ENCODE assay signal across 8 mouse cellular contexts in genomic region chr14:29978254-29979204, GRCm38 (mm10). TPM values are rescaled to one million over a fixed set of nuclear protein-coding genes. Genes with fewer than 3 reads are reported as not detected.
A peak's percentile ranks its signal among the peaks of the same experiment; 100 is the strongest.
DNase-seq lines count a peak whose midpoint lies in the region; ATAC-seq and TF ChIP-seq lines count a peak whose summit lies in the region.

Gene Actr8 (plus strand): TSS chr14:29978337.

- TF ChIP-seq RAD21 in MEL (IDR thresholded peaks at IDR 0.05; ENCODE audit: low read depth, low read length) = no peak

- no peaks in the 10 kb centered on the region for H3K27me3 ChIP-seq in MEL (ENCODE audit: control insufficient read depth in 1 of 2, insufficient read depth in 2 of 2, low read length in 2 of 2)
- H3K27me3 ChIP-seq in cerebellum, adult 2 months (ENCODE audit: control insufficient read depth, insufficient read depth, low read length) = no peaks in the 10 kb centered on the region
- H3K27me3 ChIP-seq in lung, embryonic 16.5 days (ENCODE audit: control insufficient read depth, insufficient read depth, low read depth, low read length) = no peaks in the 10 kb centered on the region

- H3K4me1 ChIP-seq in MEL (ENCODE audit: control insufficient read depth in 1 of 2, insufficient read depth in 2 of 2, low read length in 2 of 2) = peaks cover 0 to 17% of the 10 kb centered on the region in 2 experiments; a peak in 1 of 4 replicates
- H3K4me1 ChIP-seq in cerebellum, adult 2 months (ENCODE audit: control insufficient read depth, insufficient read depth, low read length) = no peaks in the 10 kb centered on the region
- peaks cover 9% of the 10 kb centered on the region for H3K4me1 ChIP-seq in lung, embryonic 16.5 days (replicated peaks; ENCODE audit: control insufficient read depth, insufficient read depth, low read length)

- TF ChIP-seq EP300 in MEL (IDR thresholded peaks at IDR 0.05; ENCODE audit: low read depth in 1 of 2, low read length in 2 of 2) = peak; percentile 40 to 44; a peak in 2 of 4 replicates

- WGBS in cerebellum, adult 2 months = 1% methylated on average over 43 of the region's 44 CpGs
- WGBS in lung, embryonic 16.5 days = under 1% methylated on average over 38 of the region's 44 CpGs

- H3K79me2 ChIP-seq in MEL (ENCODE audit: control insufficient read depth, insufficient read depth, low read length, poor library complexity) = peaks cover 19% of the 10 kb centered on the region

- TF ChIP-seq POLR2A in MEL (IDR thresholded peaks at IDR 0.05; ENCODE audit: control insufficient read depth in 1 of 2, insufficient read depth in 1 of 2, low read depth in 1 of 2, low read length in 2 of 2, poor library complexity in 1 of 2) = peak; percentile 78 to 87; a peak in 3 of 4 replicates
- TF ChIP-seq POLR2A in cerebellum, adult 2 months (IDR thresholded peaks at IDR 0.05; ENCODE audit: borderline replicate concordance, insufficient read depth, low read length) = peak; percentile 66

- H3K4me2 ChIP-seq in lung, embryonic 16.5 days (ENCODE audit: low read depth, low read length) = peak within 1 kb of the TSS; percentile 87

- no peak for TF ChIP-seq CTCF in MEL (IDR thresholded peaks at IDR 0.05 in 2 of 3, conservative IDR thresholded peaks at IDR 0.05 in 1 of 3; ENCODE audit: control insufficient read depth in 1 of 3, insufficient read depth in 1 of 3, low read depth in 2 of 3, low read length in 3 of 3, poor library complexity in 1 of 3, severe bottlenecking in 1 of 3)
- no peak for TF ChIP-seq CTCF in cerebellum, adult 2 months (IDR thresholded peaks at IDR 0.05; ENCODE audit: borderline replicate concordance, insufficient read depth, low read depth, low read length)

- peaks cover 6 to 8% of the 10 kb centered on the region in 2 experiments for H3K36me3 ChIP-seq in MEL (ENCODE audit: control insufficient read depth in 1 of 2, insufficient read depth in 2 of 2, low read length in 2 of 2)
- H3K36me3 ChIP-seq in lung, embryonic 16.5 days (ENCODE audit: control insufficient read depth, insufficient read depth, low read length) = peaks cover 41% of the 10 kb centered on the region

- H3K27ac ChIP-seq in MEL (ENCODE audit: control insufficient read depth, low read depth, low read length) = peak within 1 kb of the TSS; percentile 96
- peak within 1 kb of the TSS; percentile 89 for H3K27ac ChIP-seq in cerebellum, adult 2 months (ENCODE audit: insufficient read depth, low read length)
- H3K27ac ChIP-seq in lung, embryonic 16.5 days (ENCODE audit: low read length) = peak within 1 kb of the TSS; percentile 87

- peak; percentile 92 for DNase-seq in MEL (ENCODE audit: low read depth, low spot score)
- DNase-seq in cerebellum, adult 2 months = peak; percentile 93 to 96
- peak; percentile 92 for DNase-seq in forelimb bud, embryonic 11.5 days (ENCODE audit: low read depth, low spot score)
- peak; percentile 56 for DNase-seq in layer of hippocampus, adult 9-10 months (ENCODE audit: low spot score)
- peak; percentile 95 for DNase-seq in ovary, postnatal 10 days (ENCODE audit: low spot score)
- DNase-seq in thymus, postnatal 10 days (ENCODE audit: low spot score in 2 of 2) = peak; percentile 82 to 88

- H3K9me3 ChIP-seq in MEL (replicated peaks; ENCODE audit: insufficient read depth, low read length) = no peaks in the 10 kb centered on the region
- H3K9me3 ChIP-seq in lung, embryonic 16.5 days (ENCODE audit: control insufficient read depth, low read length) = peaks cover 4% of the 10 kb centered on the region

- peak within 1 kb of the TSS; percentile 100 for H3K9ac ChIP-seq in MEL (ENCODE audit: control insufficient read depth, low read depth, low read length, poor library complexity, severe bottlenecking)
- H3K9ac ChIP-seq in lung, embryonic 16.5 days (ENCODE audit: low read length) = peak within 1 kb of the TSS; percentile 86

- peak within 1 kb of the TSS; percentile 75 to 100 for H3K4me3 ChIP-seq in MEL (ENCODE audit: control insufficient read depth in 1 of 2, insufficient read depth in 1 of 2, low read depth in 2 of 2, low read length in 2 of 2)
- peak within 1 kb of the TSS; percentile 88 for H3K4me3 ChIP-seq in cerebellum, adult 2 months (replicated peaks; ENCODE audit: insufficient read depth, low read depth, low read length)
- peak within 1 kb of the TSS; percentile 72 for H3K4me3 ChIP-seq in lung, embryonic 16.5 days (ENCODE audit: low read length)

- ATAC-seq in hematopoietic stem cell, adult 5-6 weeks (replicated peaks in 1 of 2; ENCODE audit: insufficient read depth in 1 of 2, low FRiP score in 2 of 2, low TSS enrichment in 1 of 2, low read depth in 1 of 2, poor library complexity in 2 of 2, severe bottlenecking in 2 of 2) = peak; percentile 85 to 86
- ATAC-seq in lung, embryonic 16.5 days (ENCODE audit: low read depth) = peak; percentile 99

TF ChIP-seq in MEL, 35 proteins besides CTCF, POLR2A, EP300 and RAD21:
- TF ChIP-seq KAT2A (conservative IDR thresholded peaks at IDR 0.05; ENCODE audit: low read depth, low read length) (peak; percentile 82), CHD2 (IDR thresholded peaks at IDR 0.05; ENCODE audit: low read length) (no peak), SIN3A (IDR thresholded peaks at IDR 0.05; ENCODE audit: low read length) (peak; percentile 90), SMC3 (IDR thresholded peaks at IDR 0.05; ENCODE audit: low read depth, low read length) (no peak), NELFE (IDR thresholded peaks at IDR 0.05; ENCODE audit: low read depth, low read length) (peak; percentile 63), NRF1 (IDR thresholded peaks at IDR 0.05; ENCODE audit: insufficient read depth, low read depth, low read length, poor library complexity, severe bottlenecking) (peak; percentile 87), USF1 (IDR thresholded peaks at IDR 0.05; ENCODE audit: low read depth, low read length) (0 out of 2 replicates have a peak, but pooled peaks have one; percentile 19), CHD1 (IDR thresholded peaks at IDR 0.05; ENCODE audit: low read depth, low read length) (no peak), E2F4 (IDR thresholded peaks at IDR 0.05; ENCODE audit: borderline replicate concordance, low read depth, low read length) (0 out of 2 replicates have a peak, but pooled peaks have one; percentile 51), MYC (IDR thresholded peaks at IDR 0.05; ENCODE audit: low read depth, low read length) (peak; percentile 75), JUND (IDR thresholded peaks at IDR 0.05; ENCODE audit: low read depth, low read length) (no peak; the same call in 1 of the 2 replicates), USF2 (IDR thresholded peaks at IDR 0.05; ENCODE audit: borderline replicate concordance in 1 of 2, insufficient read depth in 1 of 2, low read depth in 1 of 2, low read length in 2 of 2) (0 out of 4 replicates have a peak, but pooled peaks of 1 of the 2 experiments have one; percentile 11), ELF1 (IDR thresholded peaks at IDR 0.05; ENCODE audit: low read depth, low read length) (peak; percentile 70), ETS1 (IDR thresholded peaks at IDR 0.05; ENCODE audit: low read depth, low read length) (0 out of 2 replicates have a peak, but pooled peaks have one; percentile 34), POLR2AphosphoS2 (IDR thresholded peaks at IDR 0.05; ENCODE audit: low read length) (no peak), GATA1 (IDR thresholded peaks at IDR 0.05; ENCODE audit: low read depth, low read length) (0 out of 2 replicates have a peak, but pooled peaks have one; percentile 5), TAL1 (IDR thresholded peaks at IDR 0.05; ENCODE audit: low read length) (no peak), ZMIZ1 (IDR thresholded peaks at IDR 0.05; ENCODE audit: low read depth, low read length) (0 out of 2 replicates have a peak, but pooled peaks have one; percentile 61), ZKSCAN1 (IDR thresholded peaks at IDR 0.05; ENCODE audit: low read depth, low read length) (0 out of 2 replicates have a peak, but pooled peaks have one; percentile 21), MYB (IDR thresholded peaks at IDR 0.05; ENCODE audit: low read depth, low read length) (peak; percentile 82), MEF2A (IDR thresholded peaks at IDR 0.05; ENCODE audit: extremely low read depth, insufficient replicate concordance, low read depth, low read length, poor library complexity, severe bottlenecking) (no peak), GABPA (IDR thresholded peaks at IDR 0.05; ENCODE audit: low read depth, low read length) (0 out of 2 replicates have a peak, but pooled peaks have one; percentile 41), ZNF384 (IDR thresholded peaks at IDR 0.05; ENCODE audit: low read depth, low read length) (peak; percentile 98), MXI1 (IDR thresholded peaks at IDR 0.05; ENCODE audit: low read depth, low read length) (peak; percentile 61), MAFK (IDR thresholded peaks at IDR 0.05; ENCODE audit: borderline replicate concordance, low read depth, low read length) (no peak), UBTF (IDR thresholded peaks at IDR 0.05; ENCODE audit: borderline replicate concordance, insufficient read depth, low read depth, low read length) (no peak), HCFC1 (IDR thresholded peaks at IDR 0.05; ENCODE audit: low read depth, low read length) (peak; percentile 92), TCF12 (IDR thresholded peaks at IDR 0.05; ENCODE audit: low read depth, low read length) (no peak), POLR2AphosphoS5 (IDR thresholded peaks at IDR 0.05; ENCODE audit: borderline replicate concordance, low read depth, low read length) (no peak), TBP (IDR thresholded peaks at IDR 0.05; ENCODE audit: low read depth, low read length) (peak; percentile 23), MAZ (IDR thresholded peaks at IDR 0.05; ENCODE audit: low read depth, low read length) (no peak; the same call in 1 of the 2 replicates), MAX (IDR thresholded peaks at IDR 0.05; ENCODE audit: low read length) (peak; percentile 72; the same call in 1 of the 2 replicates), BHLHE40 (IDR thresholded peaks at IDR 0.05; ENCODE audit: borderline replicate concordance, low read depth, low read length) (no peak), ZC3H11A (IDR thresholded peaks at IDR 0.05; ENCODE audit: low read depth, low read length) (peak; percentile 14; the same call in 1 of the 2 replicates), RCOR1 (IDR thresholded peaks at IDR 0.05; ENCODE audit: low read depth, low read length) (peak; percentile 32; the same call in 1 of the 2 replicates)

RNA-seq across cellular contexts. Expression of gene Actr8, which starts in this region (rescaled TPM):
- total RNA-seq in MEL (2012; rRNA removed) = 34.7 and 36.4 TPM in 2 replicates
- 10 to 100 TPM in 1 of 2 experiments, not detected in 1; 31.0 TPM for polyA plus RNA-seq in MEL (2012; ENCODE audit: insufficient read depth in 1 of 2, insufficient read length in 2 of 2, low read depth in 1 of 2, low replicate concordance in 2 of 2, missing spikeins in 1 of 2)
- 70.9 and 72.6 TPM in 2 replicates for polyA plus RNA-seq in cerebellum, adult 2 months (2012; rRNA removed)
- 38.1 and 40.5 TPM in 2 replicates for total RNA-seq in hematopoietic stem cell, adult 5-6 weeks (2017)
- 66.0 and 68.4 TPM in 2 replicates for polyA plus RNA-seq in lung, embryonic 16.5 days (2015; fragmentation: Nextera tagmentation; extraction: Ambion mirVana)

Comparison
In these comparisons a context has a peak if more than half of its experiments do, and no peak if none do; other contexts are left out.
1. Peak in every context shown above with its lines: DNase-seq, ATAC-seq, H3K4me3 ChIP-seq and H3K27ac ChIP-seq.